Mouse (Mus musculus) hindbrain, embryonic 11.5 days (tissue): ENCODE measurements around the gene Itch. TPM values are rescaled to one million over a fixed set of nuclear protein-coding genes. Genes with fewer than 3 reads are reported as not detected.

Source experiments
- ATAC-seq: fragments of 200-750 bp; cut with Nextera tagmentation; 2 replicates; pipeline ENCODE4 v1.8.0; 2017; ENCODE audit warnings: mild to moderate bottlenecking, moderate TSS enrichment, moderate library complexity; ENCODE audit not compliant: low FRiP score
- DNase-seq: peaks from one replicate; pipeline ENCODE4 v3.0.0-alpha.2; 2015; ENCODE audit warnings: low spot score
- H3K27ac ChIP-seq: fragments of 300-500 bp; sonication (generic); 2 replicates; pipeline ENCODE4 v1.5.1; 2014; ENCODE audit warnings: mild to moderate bottlenecking, low read depth, low read length
- H3K27me3 ChIP-seq: fragments of 300-500 bp; sonication (generic); 2 replicates; pipeline ENCODE4 v1.6.1; 2014; ENCODE audit warnings: mild to moderate bottlenecking, low read length, moderate library complexity, mixed read lengths; ENCODE audit not compliant: control insufficient read depth, insufficient read depth
- H3K36me3 ChIP-seq: fragments of 300-500 bp; sonication (generic); 2 replicates; pipeline ENCODE4 v1.6.1; 2014; ENCODE audit warnings: mild to moderate bottlenecking, low read length, moderate library complexity, mixed read lengths; ENCODE audit not compliant: control insufficient read depth, insufficient read depth
- H3K4me1 ChIP-seq: fragments of 300-500 bp; sonication (generic); replicated peaks from 2 replicates; pipeline ENCODE4 v1.6.1; 2014; ENCODE audit warnings: low read length, mixed read lengths; ENCODE audit not compliant: control insufficient read depth, insufficient read depth
- H3K4me2 ChIP-seq: fragments of 300-500 bp; sonication (generic); replicated peaks from 2 replicates; pipeline ENCODE4 v1.6.1; 2014; ENCODE audit warnings: mild to moderate bottlenecking, low read depth, low read length
- H3K4me3 ChIP-seq: fragments of 300-500 bp; sonication (generic); 2 replicates; pipeline ENCODE4 v1.5.1; 2014; ENCODE audit warnings: low read depth, low read length
- H3K9ac ChIP-seq: fragments of 300-500 bp; sonication (generic); 2 replicates; pipeline ENCODE4 v1.6.1; 2014; ENCODE audit warnings: low read depth, low read length
- H3K9me3 ChIP-seq: fragments of 300-500 bp; sonication (generic); 2 replicates; pipeline ENCODE4 v1.6.1; 2016; ENCODE audit warnings: low read length; ENCODE audit not compliant: control insufficient read depth
- WGBS: fragments of 180-500 bp; shearing (Covaris S2); extraction: QIAGEN DNeasy Blood & Tissue Kit; methylation state at CpG from one replicate; pipeline ENCODE4 v1.1.7; 2014; 5-methylcytosine and 5-hydroxymethylcytosine counted together
- polyA plus RNA-seq: library from polyadenylated mRNA; unstranded; fragments of >200 nt; fragmentation: Nextera tagmentation; extraction: Ambion mirVana; gene quantifications from 2 replicates; pipeline ENCODE4 v1.2.1, GENCODE M21; 2014

The Itch gene
- polyA plus RNA-seq = 54.1 and 56.6 TPM in 2 replicates

DNA sequence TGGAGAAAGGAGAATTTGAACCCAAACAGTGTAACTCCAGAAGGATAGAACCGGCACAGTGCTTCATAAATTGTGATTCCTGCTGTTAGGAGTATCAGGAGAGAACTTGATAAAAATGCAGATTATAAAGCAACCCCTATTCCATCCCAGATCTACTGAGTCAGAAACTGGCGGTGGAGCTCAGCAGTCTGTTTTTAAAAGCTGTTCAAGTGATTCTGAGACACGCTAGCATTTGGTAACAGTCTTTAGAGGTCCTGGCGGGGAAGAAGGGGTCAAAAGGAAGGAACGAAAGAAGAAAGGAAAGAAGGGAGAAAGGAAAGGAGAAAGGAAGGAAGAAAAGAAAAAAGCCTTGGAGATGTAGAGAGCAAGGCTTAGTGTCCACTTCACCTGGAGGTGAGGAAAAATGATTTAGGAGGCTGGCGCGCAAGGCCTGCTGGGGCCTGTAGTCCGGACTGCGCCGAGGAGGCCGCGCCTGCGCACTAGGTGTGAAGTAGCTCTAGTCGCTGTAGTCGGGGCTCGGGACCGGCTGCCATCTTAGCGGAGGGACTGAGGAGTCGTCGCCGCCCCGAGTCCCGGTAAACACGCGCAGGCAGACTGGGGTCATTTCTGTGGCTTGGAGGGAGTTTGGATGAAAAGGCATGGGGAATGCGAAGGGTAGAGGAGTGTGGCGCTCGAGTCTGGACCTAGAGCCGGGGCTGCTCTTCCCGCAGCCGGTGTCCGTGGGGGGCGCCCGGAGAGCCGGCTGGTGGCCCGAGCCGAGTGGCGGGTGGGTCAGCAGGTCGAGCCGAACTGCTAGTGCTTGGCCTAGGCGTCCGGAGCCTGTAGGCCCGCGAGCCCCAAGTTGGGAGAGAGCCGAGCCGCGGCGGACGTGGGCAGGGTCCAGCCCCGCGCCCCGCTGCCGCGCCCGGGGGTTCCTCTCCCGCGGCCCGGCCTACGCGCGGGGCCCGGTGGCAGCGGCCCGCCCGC lies at the start of gene Itch:
Gene Itch, plus strand, starts transcription at position 499 of the 966 bp plus-strand sequence.
- H3K27ac ChIP-seq = peak within 1 kb of the TSS; percentile 84
- no peaks in the 10 kb centered on the region for H3K27me3 ChIP-seq
- peak within 1 kb of the TSS; percentile 97 for H3K9ac ChIP-seq
- DNase-seq (peak; percentile 95), ATAC-seq (peak; percentile 97)
- peak within 1 kb of the TSS; percentile 94 for H3K4me3 ChIP-seq
- peak within 1 kb of the TSS; percentile 60 for H3K4me2 ChIP-seq
- no peaks in the 10 kb centered on the region for H3K4me1 ChIP-seq
- WGBS = 3% methylated on average over 57 of the region's 65 CpGs
- no peaks in the 10 kb centered on the region for H3K9me3 ChIP-seq
- H3K36me3 ChIP-seq = no peaks in the 10 kb centered on the region

DNA sequence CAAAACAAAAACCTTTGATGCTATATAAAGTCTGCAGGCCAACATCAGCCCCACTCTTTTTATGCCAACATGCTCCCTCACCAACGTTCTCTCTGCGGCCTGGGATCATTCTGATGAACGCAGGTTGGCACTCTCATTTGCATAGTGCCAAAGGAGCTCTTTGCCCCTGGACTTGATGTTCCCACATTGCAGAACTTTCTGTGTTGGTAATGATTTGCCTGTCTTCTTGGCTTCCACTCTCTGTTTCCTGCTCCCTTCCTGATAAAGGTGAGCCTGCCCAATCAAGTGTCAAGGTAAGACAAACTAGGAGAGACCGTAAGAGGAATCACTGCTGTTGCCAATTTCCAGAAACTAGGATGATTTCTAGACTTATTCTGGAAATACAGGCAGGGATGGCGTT lies 48.8 kb upstream of the Itch start:
- no peak for ATAC-seq
- no peaks in the 10 kb centered on the region for H3K4me1 ChIP-seq
- no peaks in the 10 kb centered on the region for H3K36me3 ChIP-seq
- H3K4me2 ChIP-seq = no peak overlapping the region
- no peaks in the 10 kb centered on the region for H3K9me3 ChIP-seq
- WGBS = 82% methylated on average over 5 of the region's 5 CpGs
- no peak overlapping the region for H3K27ac ChIP-seq
- no peak for DNase-seq
- H3K4me3 ChIP-seq = no peak overlapping the region
- H3K27me3 ChIP-seq = no peaks in the 10 kb centered on the region
- no peak overlapping the region for H3K9ac ChIP-seq

DNA sequence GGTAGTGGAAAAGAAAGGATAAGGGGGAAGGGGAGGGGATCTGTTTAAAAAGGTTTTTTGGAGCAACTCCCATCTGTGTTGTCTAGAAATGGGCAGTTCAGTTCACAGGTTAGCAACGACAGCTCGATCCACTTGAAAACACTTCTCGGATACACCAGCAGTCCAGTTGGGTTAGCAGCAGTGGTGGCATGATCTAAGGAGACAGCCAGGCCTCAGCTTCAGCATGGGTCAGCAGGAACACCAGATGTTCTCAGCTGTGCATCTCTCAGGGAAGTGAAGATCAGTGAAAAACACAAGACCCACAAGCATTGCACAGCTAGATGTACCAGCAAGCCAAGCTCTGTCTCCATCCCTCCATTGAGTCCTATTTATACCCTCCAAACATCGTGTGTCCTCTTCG lies 47.0 kb upstream of the Itch start:
- no peak overlapping the region for H3K4me2 ChIP-seq
- WGBS = 90% methylated on average over 5 of the region's 5 CpGs
- H3K4me3 ChIP-seq = no peak overlapping the region
- H3K4me1 ChIP-seq = no peaks in the 10 kb centered on the region
- no peak overlapping the region for H3K27ac ChIP-seq
- H3K36me3 ChIP-seq = no peaks in the 10 kb centered on the region
- no peaks in the 10 kb centered on the region for H3K9me3 ChIP-seq
- no peaks in the 10 kb centered on the region for H3K27me3 ChIP-seq
- DNase-seq (no peak), ATAC-seq (no peak)
- no peak overlapping the region for H3K9ac ChIP-seq

DNA sequence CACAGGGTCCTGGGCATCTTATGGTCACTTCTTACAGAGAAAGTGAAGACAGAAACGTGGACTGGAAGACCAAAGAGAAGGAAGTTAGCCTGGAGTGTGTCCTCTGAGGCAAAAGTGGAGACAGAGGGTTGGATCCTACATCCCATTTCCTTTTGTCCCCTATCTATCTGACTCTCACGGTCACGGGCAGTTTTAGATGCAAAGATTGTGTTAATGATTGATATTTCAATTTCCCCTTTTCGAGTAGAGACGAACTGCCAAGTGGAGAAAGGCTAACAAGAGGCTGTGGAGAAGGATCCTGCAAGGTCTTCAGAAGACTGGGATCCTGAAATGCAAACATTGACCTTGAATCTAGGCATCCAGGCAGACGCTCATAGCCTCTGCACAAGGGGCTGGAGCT lies 45.0 kb upstream of the Itch start:
- ATAC-seq = no peak
- no peak overlapping the region for H3K9ac ChIP-seq
- 92% methylated on average over 6 of the region's 6 CpGs for WGBS
- H3K9me3 ChIP-seq = no peaks in the 10 kb centered on the region
- no peak overlapping the region for H3K27ac ChIP-seq
- H3K4me2 ChIP-seq = no peak overlapping the region
- no peaks in the 10 kb centered on the region for H3K27me3 ChIP-seq
- DNase-seq = no peak
- H3K4me3 ChIP-seq = no peak overlapping the region
- H3K36me3 ChIP-seq = no peaks in the 10 kb centered on the region
- no peaks in the 10 kb centered on the region for H3K4me1 ChIP-seq

DNA sequence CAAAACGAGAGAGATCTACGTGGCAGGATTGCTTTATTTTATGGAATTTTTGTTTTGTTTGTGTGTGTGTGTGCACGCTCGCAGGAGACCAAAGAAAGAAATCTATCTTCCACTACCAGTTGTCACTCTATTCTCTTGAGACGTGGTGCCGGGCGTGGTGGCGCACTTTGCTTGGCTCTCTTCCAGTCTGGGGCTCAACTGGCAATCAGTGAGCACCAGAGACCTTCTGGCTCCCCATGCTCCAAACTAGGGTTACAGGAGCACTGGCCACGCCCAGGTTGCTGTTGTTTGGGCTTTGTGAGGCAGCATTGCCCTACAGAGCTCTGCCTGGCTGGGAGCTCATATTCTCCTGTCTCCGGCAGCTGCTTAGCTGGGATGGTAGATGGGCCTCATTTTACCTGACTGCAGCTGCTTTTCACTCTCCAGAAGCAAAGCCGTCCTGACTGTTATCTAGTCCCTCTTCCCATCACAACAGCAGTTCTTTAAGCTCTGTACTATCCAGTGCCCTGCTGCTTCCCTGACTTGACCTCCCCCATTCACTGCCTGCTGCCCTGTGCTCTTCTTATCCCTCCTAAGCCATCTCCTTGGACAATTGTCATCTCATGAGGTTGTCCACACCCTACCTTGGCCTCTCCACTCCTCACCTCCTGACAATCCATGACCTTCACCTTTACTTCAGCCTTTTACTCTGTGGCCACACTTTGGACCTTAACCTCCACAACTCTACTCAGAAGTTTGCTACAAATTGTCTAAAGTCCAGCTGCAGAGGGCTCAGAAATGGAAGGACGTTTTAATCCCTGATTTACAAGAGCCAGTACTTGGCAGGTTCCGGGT lies 42.2 kb upstream of the Itch start:
- ATAC-seq (no peak), DNase-seq (no peak)
- no peak overlapping the region for H3K9ac ChIP-seq
- H3K4me2 ChIP-seq = no peak overlapping the region
- H3K27ac ChIP-seq = no peak overlapping the region
- 72% methylated on average over 13 of the region's 13 CpGs for WGBS
- H3K4me3 ChIP-seq = no peak overlapping the region
- no peaks in the 10 kb centered on the region for H3K9me3 ChIP-seq
- no peaks in the 10 kb centered on the region for H3K36me3 ChIP-seq
- no peaks in the 10 kb centered on the region for H3K27me3 ChIP-seq
- no peaks in the 10 kb centered on the region for H3K4me1 ChIP-seq

DNA sequence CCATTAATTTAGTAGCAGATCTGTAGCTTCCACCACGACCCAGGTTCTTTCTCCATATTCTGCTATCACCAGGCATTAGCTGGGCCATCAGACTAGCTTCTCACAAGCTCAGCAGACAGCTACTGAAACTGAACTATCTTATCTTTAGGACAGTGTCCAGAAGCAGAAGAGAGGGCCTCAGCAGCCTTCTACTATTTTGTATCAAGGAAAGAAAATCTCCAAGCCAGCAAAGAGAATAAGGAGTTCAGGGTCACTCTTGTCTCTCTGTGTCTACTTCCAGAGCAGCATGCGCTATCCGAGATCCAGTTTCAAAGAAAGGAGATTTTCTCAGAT lies 41.6 kb upstream of the Itch start:
- Histone ChIP-seq H3K4me3 (no peak overlapping the region), H3K27ac (no peak overlapping the region), H3K9me3 (no peaks in the 10 kb centered on the region), H3K36me3 (no peaks in the 10 kb centered on the region), H3K9ac (no peak overlapping the region), H3K27me3 (no peaks in the 10 kb centered on the region), H3K4me1 (no peaks in the 10 kb centered on the region), H3K4me2 (no peak overlapping the region)
- 84% methylated on average over 3 of the region's 3 CpGs for WGBS
- no peak for ATAC-seq
- DNase-seq = no peak

DNA sequence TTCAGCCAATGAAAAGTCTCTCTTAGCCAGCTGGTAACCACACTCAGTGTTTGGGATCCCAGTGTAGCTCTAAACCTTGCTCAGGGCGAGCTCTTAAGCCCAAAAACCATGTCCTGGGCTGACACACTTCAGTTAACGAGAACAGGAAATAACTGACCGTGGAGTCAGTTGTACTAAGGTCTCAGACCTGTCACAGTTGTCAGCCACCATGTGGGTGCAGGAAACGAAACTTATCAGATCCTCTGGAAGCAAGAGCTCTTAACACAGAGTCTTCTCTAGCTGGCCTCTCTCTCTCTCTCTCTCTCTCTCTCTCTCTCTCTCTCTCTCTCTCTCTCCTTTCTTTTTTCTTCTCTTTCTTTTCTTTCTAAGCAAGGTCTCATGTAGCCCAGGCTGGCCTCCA lies 39.9 kb upstream of the Itch start:
- Histone ChIP-seq H3K9ac (no peak overlapping the region), H3K4me3 (no peak overlapping the region), H3K9me3 (no peaks in the 10 kb centered on the region), H3K4me2 (no peak overlapping the region), H3K27me3 (no peaks in the 10 kb centered on the region), H3K4me1 (no peaks in the 10 kb centered on the region), H3K27ac (no peak overlapping the region), H3K36me3 (no peaks in the 10 kb centered on the region)
- 58% methylated on average over 4 of the region's 4 CpGs for WGBS
- no peak for DNase-seq
- ATAC-seq = no peak

DNA sequence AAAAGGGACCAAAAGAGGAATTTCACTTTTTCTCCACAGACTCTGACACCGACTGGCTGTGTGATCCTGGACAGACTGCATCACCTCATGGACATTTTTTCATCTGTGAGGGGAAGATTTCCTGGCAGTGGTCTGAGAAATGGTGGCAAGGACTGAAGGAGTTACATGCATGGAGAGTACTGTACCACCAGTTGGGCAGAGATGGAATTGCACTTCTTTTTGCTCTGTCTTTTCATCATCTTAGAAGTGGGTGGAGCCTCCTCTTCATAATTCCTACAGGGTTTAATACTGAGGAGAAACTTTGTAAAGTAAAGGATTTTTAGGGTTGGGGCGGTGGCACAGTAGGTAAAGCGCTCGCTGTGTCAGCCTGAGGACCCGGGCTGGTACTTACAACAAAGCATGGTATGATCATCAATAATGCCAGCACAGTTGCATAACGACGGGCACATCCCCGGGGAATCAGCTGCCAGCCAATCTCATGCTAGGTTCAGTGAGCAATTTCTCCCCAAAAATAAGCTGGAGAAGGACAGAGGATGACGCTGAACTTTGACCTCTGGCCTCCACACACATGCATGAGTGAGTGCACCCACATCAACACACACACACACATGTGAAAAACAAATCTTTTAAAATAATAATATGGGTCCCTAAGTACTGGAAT lies 34.5 kb upstream of the Itch start:
- Histone ChIP-seq H3K27ac (no peak overlapping the region), H3K4me1 (no peaks in the 10 kb centered on the region), H3K4me3 (no peak overlapping the region), H3K27me3 (no peaks in the 10 kb centered on the region), H3K4me2 (no peak overlapping the region), H3K36me3 (no peaks in the 10 kb centered on the region), H3K9me3 (no peaks in the 10 kb centered on the region), H3K9ac (no peak overlapping the region)
- WGBS = 84% methylated on average over 9 of the region's 9 CpGs
- DNase-seq = peak; percentile 10
- no peak for ATAC-seq
